Mouse (Mus musculus): ENCODE results near the gene Lst1. TPM values are rescaled to one million over a fixed set of nuclear protein-coding genes. Genes with fewer than 3 reads are reported as not detected.

Lst1 gene
- total RNA-seq (2012; rRNA removed) (15.2 and 16.9 TPM in 2 replicates), polyA plus RNA-seq (2012; ENCODE audit: insufficient read depth in 1 of 2, insufficient read length in 2 of 2, low read depth in 1 of 2, low replicate concordance in 2 of 2, missing spikeins in 1 of 2) (10 to 100 TPM in 1 of 2 experiments, not detected in 1; 29.0 TPM)

DNA sequence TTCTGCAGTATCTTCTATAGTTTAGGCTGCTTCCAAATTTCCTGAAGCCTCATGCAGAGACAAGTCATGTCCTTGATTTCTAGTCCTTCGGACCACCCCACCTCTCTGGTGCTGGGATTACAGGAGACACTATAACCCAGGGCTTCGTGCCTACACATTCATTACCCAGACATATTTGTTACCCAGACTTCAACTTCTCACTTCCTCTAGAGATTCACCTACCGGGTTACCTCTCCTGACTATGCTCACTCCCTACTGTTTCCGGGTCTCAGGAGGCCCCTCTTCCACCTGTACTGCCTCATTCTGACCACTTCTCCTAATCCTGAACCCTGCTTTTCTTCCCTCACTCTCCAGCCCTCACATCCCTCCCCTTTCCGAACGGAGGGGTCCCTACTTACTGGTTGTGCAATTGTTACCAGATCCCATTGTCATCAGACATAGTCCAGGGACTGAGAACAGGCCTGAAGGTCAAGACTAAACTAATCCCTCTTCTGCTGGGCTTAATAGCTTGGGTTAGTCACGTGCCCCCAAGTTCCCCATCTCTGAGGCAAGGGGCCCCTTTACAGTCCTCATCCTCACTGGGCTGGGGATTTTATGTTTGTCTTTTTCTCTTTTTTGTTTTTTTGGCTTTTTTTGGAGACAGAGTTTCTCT, at the start of gene Lst1:
Gene Lst1, minus strand, starts transcription at position 481 of the 652 bp plus-strand sequence.
- Histone ChIP-seq H3K9ac (ENCODE audit: control insufficient read depth, low read depth, low read length, poor library complexity, severe bottlenecking) (peak within 1 kb of the TSS; percentile 53), H3K79me2 (ENCODE audit: control insufficient read depth, insufficient read depth, low read length, poor library complexity) (no peaks in the 10 kb centered on the region), H3K27me3 (ENCODE audit: control insufficient read depth in 1 of 2, insufficient read depth in 2 of 2, low read length in 2 of 2) (no peaks in the 10 kb centered on the region), H3K9me3 (replicated peaks; ENCODE audit: insufficient read depth, low read length) (no peaks in the 10 kb centered on the region), H3K4me3 (ENCODE audit: control insufficient read depth in 1 of 2, insufficient read depth in 1 of 2, low read depth in 2 of 2, low read length in 2 of 2) (no peak within 1 kb of the TSS), H3K27ac (ENCODE audit: control insufficient read depth, low read depth, low read length) (peak within 1 kb of the TSS; percentile 89), H3K4me1 (ENCODE audit: control insufficient read depth in 1 of 2, insufficient read depth in 2 of 2, low read length in 2 of 2) (peaks cover 18 to 47% of the 10 kb centered on the region in 2 experiments), H3K36me3 (ENCODE audit: control insufficient read depth in 1 of 2, insufficient read depth in 2 of 2, low read length in 2 of 2) (peaks cover 0 to 37% of the 10 kb centered on the region in 2 experiments; a peak in 2 of 4 replicates)
- peak; percentile 60 for DNase-seq (ENCODE audit: low read depth, low spot score)
- TF ChIP-seq GABPA (IDR thresholded peaks at IDR 0.05; ENCODE audit: low read depth, low read length) (no peak), CHD2 (IDR thresholded peaks at IDR 0.05; ENCODE audit: low read length) (no peak), RAD21 (IDR thresholded peaks at IDR 0.05; ENCODE audit: low read depth, low read length) (no peak), MAX (IDR thresholded peaks at IDR 0.05; ENCODE audit: low read length) (peak; percentile 52; the same call in 1 of the 2 replicates), TBP (IDR thresholded peaks at IDR 0.05; ENCODE audit: low read depth, low read length) (no peak), HCFC1 (IDR thresholded peaks at IDR 0.05; ENCODE audit: low read depth, low read length) (peak; percentile 46; the same call in 1 of the 2 replicates), NELFE (IDR thresholded peaks at IDR 0.05; ENCODE audit: low read depth, low read length) (no peak), POLR2AphosphoS5 (IDR thresholded peaks at IDR 0.05; ENCODE audit: borderline replicate concordance, low read depth, low read length) (no peak), POLR2A (IDR thresholded peaks at IDR 0.05; ENCODE audit: control insufficient read depth in 1 of 2, insufficient read depth in 1 of 2, low read depth in 1 of 2, low read length in 2 of 2, poor library complexity in 1 of 2) (no peak), SMC3 (IDR thresholded peaks at IDR 0.05; ENCODE audit: low read depth, low read length) (no peak), ETS1 (IDR thresholded peaks at IDR 0.05; ENCODE audit: low read depth, low read length) (no peak), POLR2AphosphoS2 (IDR thresholded peaks at IDR 0.05; ENCODE audit: low read length) (no peak), TCF12 (IDR thresholded peaks at IDR 0.05; ENCODE audit: low read depth, low read length) (no peak), MEF2A (IDR thresholded peaks at IDR 0.05; ENCODE audit: extremely low read depth, insufficient replicate concordance, low read depth, low read length, poor library complexity, severe bottlenecking) (no peak), TAL1 (IDR thresholded peaks at IDR 0.05; ENCODE audit: low read length) (no peak), USF1 (IDR thresholded peaks at IDR 0.05; ENCODE audit: low read depth, low read length) (peak; percentile 93), USF2 (IDR thresholded peaks at IDR 0.05; ENCODE audit: borderline replicate concordance in 1 of 2, insufficient read depth in 1 of 2, low read depth in 1 of 2, low read length in 2 of 2) (peak in 1 of 2 experiments; percentile 71; a peak in 2 of 4 replicates), EP300 (IDR thresholded peaks at IDR 0.05; ENCODE audit: low read depth in 1 of 2, low read length in 2 of 2) (no peak), BHLHE40 (IDR thresholded peaks at IDR 0.05; ENCODE audit: borderline replicate concordance, low read depth, low read length) (peak; percentile 84; the same call in 1 of the 2 replicates), MAZ (IDR thresholded peaks at IDR 0.05; ENCODE audit: low read depth, low read length) (no peak), JUND (IDR thresholded peaks at IDR 0.05; ENCODE audit: low read depth, low read length) (no peak), MYC (IDR thresholded peaks at IDR 0.05; ENCODE audit: low read depth, low read length) (no peak)

Data from MEL (cell line).